Mouse (Mus musculus) heart, embryonic 13.5 days (tissue): ENCODE measurements around the gene Msi2. TPM values are rescaled to one million over a fixed set of nuclear protein-coding genes. Genes with fewer than 3 reads are reported as not detected.

Experiments
- ATAC-seq: fragments of 200-750 bp; cut with Nextera tagmentation; 2 replicates; pipeline ENCODE4 v1.8.0; 2017; ENCODE audit warnings: moderate TSS enrichment; ENCODE audit not compliant: insufficient number of reproducible peaks, low FRiP score, low TSS enrichment; ENCODE audit errors: extremely low read depth
- H3K27ac ChIP-seq: fragments of 300-500 bp; sonication (generic); replicated peaks from 2 replicates; pipeline ENCODE4 v1.5.1; 2015; ENCODE audit warnings: moderate library complexity, mild to moderate bottlenecking, inconsistent platforms
- H3K27me3 ChIP-seq: fragments of 300-500 bp; sonication (generic); replicated peaks from 2 replicates; pipeline ENCODE4 v1.6.1; 2015; ENCODE audit warnings: mild to moderate bottlenecking, inconsistent platforms
- H3K36me3 ChIP-seq: fragments of 300-500 bp; sonication (generic); 2 replicates; pipeline ENCODE4 v1.6.1; 2015; ENCODE audit warnings: mild to moderate bottlenecking, inconsistent platforms
- H3K4me1 ChIP-seq: fragments of 300-500 bp; sonication (generic); 2 replicates; pipeline ENCODE4 v1.6.1; 2015; ENCODE audit warnings: inconsistent platforms
- H3K4me2 ChIP-seq: fragments of 300-500 bp; sonication (generic); 2 replicates; pipeline ENCODE4 v1.6.1; 2015; ENCODE audit warnings: inconsistent platforms, mild to moderate bottlenecking, moderate library complexity
- H3K4me3 ChIP-seq: fragments of 300-500 bp; sonication (generic); 2 replicates; pipeline ENCODE4 v1.5.1; 2015; ENCODE audit warnings: moderate library complexity, mild to moderate bottlenecking, inconsistent platforms
- H3K9ac ChIP-seq: fragments of 300-500 bp; sonication (generic); 2 replicates; pipeline ENCODE4 v1.6.1; 2015; ENCODE audit warnings: inconsistent platforms, mild to moderate bottlenecking, moderate library complexity
- H3K9me3 ChIP-seq: fragments of 300-500 bp; sonication (generic); 2 replicates; pipeline ENCODE4 v1.6.1; 2016; ENCODE audit warnings: inconsistent platforms
- WGBS: fragments of 180-500 bp; shearing (Covaris S2); methylation state at CpG from one replicate; pipeline ENCODE4 v1.1.7; 2015; ENCODE audit warnings: mixed read lengths; 5-methylcytosine and 5-hydroxymethylcytosine counted together
- polyA plus RNA-seq: library from polyadenylated mRNA; unstranded; fragments of >200 nt; fragmentation: Nextera tagmentation; extraction: Ambion mirVana; gene quantifications from 2 replicates; pipeline ENCODE4 v1.2.1, GENCODE M21; 2015

Gene Msi2
- polyA plus RNA-seq, 1 experiment from 2014 or later: 16.2 TPM

DNA sequence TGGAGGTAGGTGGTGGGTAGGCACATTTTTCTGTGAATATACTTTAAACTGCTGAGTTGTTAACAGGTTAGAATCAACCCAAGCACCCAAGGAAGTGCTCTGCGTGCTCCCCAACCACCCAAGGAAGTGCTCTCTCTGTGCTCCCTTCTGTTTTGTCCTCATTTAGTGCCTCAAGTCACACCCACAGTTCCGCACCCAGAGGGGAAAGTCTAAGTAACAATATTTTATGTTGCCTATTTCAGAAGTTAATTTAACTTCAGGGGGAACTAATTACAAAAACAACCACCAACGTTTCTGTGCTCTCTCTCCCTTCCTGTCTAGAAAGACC, 119.5 kb downstream of the Msi2 start:
- H3K9ac ChIP-seq: no peak overlapping the region
- H3K9me3 ChIP-seq: no peaks in the 10 kb centered on the region
- 67% methylated on average over 3 of the region's 3 CpGs for WGBS
- H3K36me3 ChIP-seq: peaks cover 20% of the 10 kb centered on the region
- H3K4me2 ChIP-seq: no peak overlapping the region
- no peak overlapping the region for H3K4me3 ChIP-seq
- H3K27me3 ChIP-seq: no peaks in the 10 kb centered on the region
- peak overlapping the region; percentile 2; the same call in 1 of the 2 replicates for H3K27ac ChIP-seq
- no peak for ATAC-seq
- H3K4me1 ChIP-seq: peaks cover 86% of the 10 kb centered on the region

- WGBS: 64% methylated on average over 11 of the region's 11 CpGs
- peaks cover 15% of the 10 kb centered on the region for H3K36me3 ChIP-seq
- no peaks in the 10 kb centered on the region for H3K27me3 ChIP-seq
- H3K4me3 ChIP-seq: no peak overlapping the region
- H3K4me1 ChIP-seq: peaks cover 86% of the 10 kb centered on the region
- H3K4me2 ChIP-seq: no peak overlapping the region
- H3K9ac ChIP-seq: no peak overlapping the region
- ATAC-seq: no peak
- no peaks in the 10 kb centered on the region for H3K9me3 ChIP-seq
- H3K27ac ChIP-seq: peak overlapping the region; percentile 2; the same call in 1 of the 2 replicates
Observed at GRCm38 (mm10) chr11:88598150-88598847, 120.0 kb downstream of the Msi2 start.

DNA sequence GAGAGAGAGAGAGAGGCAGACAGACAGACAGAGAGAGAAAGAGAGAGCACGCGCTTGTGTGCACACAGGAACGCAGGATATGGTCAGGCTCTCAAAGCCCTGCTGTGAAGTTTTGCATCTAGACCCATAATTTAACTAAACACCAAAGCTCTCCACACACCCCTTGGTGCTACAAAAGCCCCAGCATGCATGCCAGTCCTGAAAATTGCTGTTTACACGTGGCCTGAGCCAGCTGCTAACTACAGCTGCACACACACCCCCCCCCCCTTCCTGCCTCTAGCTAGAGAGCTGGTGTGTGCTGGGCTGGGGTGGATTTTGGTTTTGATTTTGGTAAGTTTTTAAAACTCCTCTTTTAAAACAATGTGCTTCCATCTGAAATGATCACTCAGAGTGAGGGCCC, 122.7 kb downstream of the Msi2 start:
- Histone ChIP-seq H3K9ac (peak overlapping the region; percentile 40; the same call in 1 of the 2 replicates), H3K36me3 (peaks cover 4% of the 10 kb centered on the region; the same call in 1 of the 2 replicates), H3K4me1 (peaks cover 82% of the 10 kb centered on the region), H3K4me3 (no peak overlapping the region), H3K4me2 (no peak overlapping the region), H3K9me3 (no peaks in the 10 kb centered on the region), H3K27ac (peak overlapping the region; percentile 81; the same call in 1 of the 2 replicates), H3K27me3 (no peaks in the 10 kb centered on the region)
- 59% methylated on average over 4 of the region's 4 CpGs for WGBS
- ATAC-seq: no peak

GRCm38 (mm10) chr11:88594804-88595611, 123.3 kb downstream of the Msi2 start:
- peaks cover 6% of the 10 kb centered on the region for H3K36me3 ChIP-seq
- H3K27ac ChIP-seq: peak overlapping the region; percentile 81
- no peaks in the 10 kb centered on the region for H3K9me3 ChIP-seq
- H3K4me1 ChIP-seq: peaks cover 82% of the 10 kb centered on the region
- H3K27me3 ChIP-seq: no peaks in the 10 kb centered on the region
- ATAC-seq: no peak
- peak overlapping the region; percentile 40; the same call in 1 of the 2 replicates for H3K9ac ChIP-seq
- WGBS: 46% methylated on average over 13 of the region's 13 CpGs
- no peak overlapping the region for H3K4me3 ChIP-seq
- H3K4me2 ChIP-seq: no peak overlapping the region

GRCm38 (mm10) chr11:88594010-88594409, 124.3 kb downstream of the Msi2 start:
- no peak overlapping the region for H3K4me3 ChIP-seq
- H3K4me2 ChIP-seq: no peak overlapping the region; the same call in 1 of the 2 replicates
- no peak for ATAC-seq
- no peaks in the 10 kb centered on the region for H3K9me3 ChIP-seq
- peaks cover 16% of the 10 kb centered on the region for H3K36me3 ChIP-seq
- WGBS: 12% methylated on average over 8 of the region's 8 CpGs
- H3K9ac ChIP-seq: peak overlapping the region; percentile 42; the same call in 1 of the 2 replicates
- H3K27ac ChIP-seq: peak overlapping the region; percentile 81
- H3K27me3 ChIP-seq: no peaks in the 10 kb centered on the region
- peaks cover 82% of the 10 kb centered on the region for H3K4me1 ChIP-seq

GRCm38 (mm10) chr11:88592099-88592498, 126.2 kb downstream of the Msi2 start:
- no peak for ATAC-seq
- H3K27ac ChIP-seq: no peak overlapping the region
- no peak overlapping the region for H3K4me3 ChIP-seq
- 91% methylated on average over 8 of the region's 8 CpGs for WGBS
- H3K4me2 ChIP-seq: no peak overlapping the region
- H3K9me3 ChIP-seq: no peaks in the 10 kb centered on the region
- H3K4me1 ChIP-seq: peaks cover 89% of the 10 kb centered on the region
- H3K9ac ChIP-seq: no peak overlapping the region
- H3K36me3 ChIP-seq: peaks cover 27% of the 10 kb centered on the region
- H3K27me3 ChIP-seq: no peaks in the 10 kb centered on the region

DNA sequence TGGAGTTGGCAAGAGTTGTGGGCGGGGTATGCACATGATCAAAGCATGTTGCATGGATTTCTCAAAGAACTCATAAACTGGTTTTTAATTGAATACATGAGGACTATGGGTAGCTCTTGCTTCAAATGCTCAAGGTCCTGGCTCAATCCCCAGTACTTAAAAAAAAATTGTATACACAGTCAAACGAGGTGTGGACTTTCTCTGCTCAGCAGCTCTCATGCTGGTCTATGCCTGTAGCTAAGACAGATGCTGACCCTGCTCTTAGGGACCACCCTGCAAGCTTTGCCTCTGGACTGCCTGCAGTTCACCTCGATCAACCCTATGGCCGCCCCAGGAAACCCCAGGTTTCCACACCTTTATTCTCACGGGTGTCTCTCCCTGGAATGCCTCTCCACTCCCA, 127.7 kb downstream of the Msi2 start:
- Histone ChIP-seq H3K4me2 (no peak overlapping the region), H3K36me3 (peaks cover 27% of the 10 kb centered on the region), H3K9me3 (no peaks in the 10 kb centered on the region), H3K4me1 (peaks cover 93% of the 10 kb centered on the region), H3K27me3 (no peaks in the 10 kb centered on the region), H3K9ac (no peak overlapping the region), H3K27ac (0 out of 2 replicates have a peak overlapping the region, but pooled peaks have one; percentile 12), H3K4me3 (no peak overlapping the region)
- 69% methylated on average over 5 of the region's 5 CpGs for WGBS
- no peak for ATAC-seq

GRCm38 (mm10) chr11:88589641-88590040, 128.7 kb downstream of the Msi2 start:
- no peaks in the 10 kb centered on the region for H3K9me3 ChIP-seq
- ATAC-seq: no peak
- peaks cover 93% of the 10 kb centered on the region for H3K4me1 ChIP-seq
- no peak overlapping the region for H3K4me2 ChIP-seq
- no peaks in the 10 kb centered on the region for H3K27me3 ChIP-seq
- H3K36me3 ChIP-seq: peaks cover 27% of the 10 kb centered on the region
- no peak overlapping the region for H3K9ac ChIP-seq
- no peak overlapping the region for H3K27ac ChIP-seq
- WGBS: 79% methylated on average over 6 of the region's 6 CpGs
- H3K4me3 ChIP-seq: no peak overlapping the region

DNA sequence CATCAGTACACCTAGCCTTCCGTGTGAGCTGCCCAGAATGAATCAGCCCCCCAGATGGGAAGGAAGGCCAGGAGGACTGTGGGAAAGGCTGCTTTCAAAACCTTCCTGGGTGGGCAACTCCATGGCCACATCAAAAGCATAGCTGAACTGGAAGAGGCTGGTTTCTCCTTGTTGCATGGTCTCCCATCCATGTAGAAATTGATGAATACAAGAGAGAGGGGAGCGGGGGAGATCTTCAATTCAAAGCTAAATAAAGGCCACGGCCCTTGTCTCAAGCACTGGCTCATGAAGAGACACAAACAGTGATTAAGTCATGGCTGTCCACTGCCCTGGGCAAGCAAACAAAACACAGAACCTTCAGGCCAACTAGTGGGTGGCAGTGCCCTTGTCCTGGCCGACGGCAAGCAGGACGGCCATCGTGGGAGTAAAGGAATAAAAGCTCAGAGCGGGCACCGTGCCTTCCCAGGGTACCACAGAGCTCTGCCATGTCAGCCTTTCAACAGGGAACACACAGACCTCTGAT, 129.6 kb downstream of the Msi2 start:
- no peak overlapping the region for H3K4me2 ChIP-seq
- no peak overlapping the region for H3K4me3 ChIP-seq
- WGBS: 87% methylated on average over 9 of the region's 9 CpGs
- ATAC-seq: no peak
- H3K36me3 ChIP-seq: peaks cover 27% of the 10 kb centered on the region
- no peaks in the 10 kb centered on the region for H3K27me3 ChIP-seq
- H3K27ac ChIP-seq: no peak overlapping the region
- no peak overlapping the region for H3K9ac ChIP-seq
- no peaks in the 10 kb centered on the region for H3K9me3 ChIP-seq
- peaks cover 93% of the 10 kb centered on the region for H3K4me1 ChIP-seq

- no peak overlapping the region for H3K9ac ChIP-seq
- H3K4me1 ChIP-seq: peaks cover 93% of the 10 kb centered on the region
- no peaks in the 10 kb centered on the region for H3K9me3 ChIP-seq
- WGBS: 86% methylated on average over 5 of the region's 5 CpGs
- H3K36me3 ChIP-seq: peaks cover 27% of the 10 kb centered on the region
- H3K4me3 ChIP-seq: no peak overlapping the region
- ATAC-seq: no peak
- H3K27me3 ChIP-seq: no peaks in the 10 kb centered on the region
- no peak overlapping the region for H3K27ac ChIP-seq
- no peak overlapping the region for H3K4me2 ChIP-seq
Observed at GRCm38 (mm10) chr11:88587710-88588109, 130.6 kb downstream of the Msi2 start.

DNA sequence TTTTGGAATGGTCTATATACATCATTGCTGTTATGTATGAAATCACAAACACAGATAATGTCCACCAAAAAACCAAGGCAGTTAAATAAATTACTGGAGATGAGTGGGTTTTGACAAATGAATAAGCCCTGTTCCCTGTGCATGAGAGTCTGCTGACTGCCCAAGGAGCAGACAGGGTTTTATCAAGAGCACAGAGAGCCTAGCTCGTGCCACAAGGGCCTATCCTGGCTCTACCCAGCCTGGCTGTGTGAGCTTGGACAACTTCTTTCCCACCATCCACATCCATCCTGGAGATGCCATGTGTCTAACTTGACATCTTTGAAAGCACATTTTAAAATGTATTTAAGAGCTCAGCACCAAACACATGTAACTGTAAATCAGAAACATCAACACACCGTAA, 132.4 kb downstream of the Msi2 start:
- Histone ChIP-seq H3K27me3 (no peaks in the 10 kb centered on the region), H3K4me3 (no peak overlapping the region), H3K4me1 (peaks cover 100% of the 10 kb centered on the region), H3K9ac (0 out of 2 replicates have a peak overlapping the region, but pooled peaks have one; percentile 62), H3K36me3 (peaks cover 24% of the 10 kb centered on the region), H3K27ac (peak overlapping the region; percentile 85), H3K9me3 (no peaks in the 10 kb centered on the region), H3K4me2 (peak overlapping the region; percentile 23; the same call in 1 of the 2 replicates)
- WGBS: 46% methylated on average over 2 of the region's 2 CpGs
- no peak for ATAC-seq
